Mouse (Mus musculus) CH12.LX (cell line): Measurements from ENCODE around the gene Msl3l2.

Experiments
- CHD2 ChIP-seq: IDR thresholded peaks from 2 replicates; pipeline ENCODE4 v1.6.1; 2011; ENCODE audit warnings: low read length, improper control_type of control experiment
- CTCF ChIP-seq, 2 experiments: IDR thresholded peaks in 1 of 2; conservative IDR thresholded peaks in 1 of 2; 2 replicates each; pipeline ENCODE4 v1.5.1; 2011 to 2012; ENCODE audit warnings: low read depth in 2 of 2, low read length in 2 of 2, improper control_type of control experiment in 1 of 2, inconsistent platforms in 1 of 2, mild to moderate bottlenecking in 1 of 2, moderate library complexity in 1 of 2
- ELF1 ChIP-seq: IDR thresholded peaks from 2 replicates; pipeline ENCODE4 v1.6.1; 2014; ENCODE audit warnings: low read depth, mild to moderate bottlenecking, inconsistent platforms, low read length, improper control_type of control experiment
- HCFC1 ChIP-seq: IDR thresholded peaks from 2 replicates; pipeline ENCODE4 v1.6.1; 2012; ENCODE audit warnings: low read depth, mild to moderate bottlenecking, inconsistent platforms, low read length, improper control_type of control experiment
- JUND ChIP-seq: conservative IDR thresholded peaks from 2 replicates; pipeline ENCODE4 v1.6.1; 2011; ENCODE audit warnings: low read depth, low read length, improper control_type of control experiment
- MXI1 ChIP-seq: IDR thresholded peaks from 2 replicates; pipeline ENCODE4 v1.6.1; 2011; ENCODE audit warnings: mild to moderate bottlenecking, low read depth, low read length, improper control_type of control experiment
- MYC ChIP-seq: IDR thresholded peaks from 2 replicates; pipeline ENCODE4 v1.6.1; 2011; ENCODE audit warnings: low read depth, mild to moderate bottlenecking, improper control_type of control experiment, low read length
- POLR2A ChIP-seq: IDR thresholded peaks from 2 replicates; pipeline ENCODE4 v1.6.1; 2011; ENCODE audit warnings: low read depth, mild to moderate bottlenecking, improper control_type of control experiment, low read length
- POLR2AphosphoS2 ChIP-seq: IDR thresholded peaks from 2 replicates; pipeline ENCODE4 v1.6.1; 2011; ENCODE audit warnings: low read depth, low read length, improper control_type of control experiment
- ZKSCAN1 ChIP-seq: IDR thresholded peaks from 2 replicates; pipeline ENCODE4 v1.6.1; 2012; ENCODE audit warnings: low read depth, inconsistent platforms, low read length, improper control_type of control experiment, borderline replicate concordance
- ZMIZ1 ChIP-seq: IDR thresholded peaks from 2 replicates; pipeline ENCODE4 v1.6.1; 2012; ENCODE audit warnings: low read depth, mild to moderate bottlenecking, inconsistent platforms, low read length, improper control_type of control experiment
- ZNF384 ChIP-seq: IDR thresholded peaks from 2 replicates; pipeline ENCODE4 v1.6.1; 2012; ENCODE audit warnings: low read depth, low read length, improper control_type of control experiment, inconsistent platforms

GRCm38 (mm10) chr10:56156956-56157355 lies 50.2 kb downstream of the Msl3l2 start:
- TF ChIP-seq POLR2AphosphoS2 (no peak), ZKSCAN1 (no peak), POLR2A (no peak), CTCF (conservative IDR thresholded peaks at IDR 0.05 in 1 of 2, IDR thresholded peaks at IDR 0.05 in 1 of 2; ENCODE audit: low read depth in 2 of 2, low read length in 2 of 2) (no peak), MXI1 (no peak), JUND (no peak), CHD2 (no peak), ELF1 (no peak), MYC (no peak), ZNF384 (no peak), ZMIZ1 (no peak), HCFC1 (no peak)
